Mouse (Mus musculus) CH12.LX (cell line): Measurements from ENCODE around the gene Mslnl. TPM values are rescaled to one million over a fixed set of nuclear protein-coding genes. Genes with fewer than 3 reads are reported as not detected.
A peak's percentile ranks its signal among the peaks of the same experiment; 100 is the strongest.

Source experiments
- DNase-seq: peaks from one replicate; pipeline ENCODE4 v3.0.0-alpha.2; 2013; ENCODE audit errors: extremely low read depth
- H3K27ac ChIP-seq: 2 replicates; pipeline ENCODE4 v1.5.1; 2012; ENCODE audit warnings: low read depth, mild to moderate bottlenecking, control low read depth, moderate library complexity; ENCODE audit not compliant: insufficient read depth
- H3K27me3 ChIP-seq: replicated peaks from 2 replicates; pipeline ENCODE3; 2012; ENCODE audit warnings: inconsistent platforms
- H3K36me3 ChIP-seq, 2 experiments: replicated peaks in 1 of 2; 2 replicates each; pipeline versions ENCODE3 to v1.6.1; 2012; ENCODE audit warnings: inconsistent platforms in 1 of 2, low read length in 1 of 2, mild to moderate bottlenecking in 1 of 2, mixed read lengths in 1 of 2, moderate library complexity in 1 of 2; ENCODE audit not compliant: control insufficient read depth in 1 of 2, insufficient read depth in 1 of 2
- H3K4me1 ChIP-seq, 2 experiments: 2 replicates each; pipeline ENCODE4 v1.6.1; 2012; ENCODE audit warnings: inconsistent platforms in 1 of 2, moderate library complexity in 1 of 2; ENCODE audit not compliant: insufficient read depth in 2 of 2, control insufficient read depth in 1 of 2
- H3K4me2 ChIP-seq: 2 replicates; pipeline ENCODE4 v1.6.1; 2012; ENCODE audit warnings: low read depth, mild to moderate bottlenecking, control low read depth; ENCODE audit not compliant: poor library complexity, insufficient read depth, severe bottlenecking
- H3K4me3 ChIP-seq, 3 experiments: fragments of 150-350 bp in 1 of 3; sonication (generic) in 1 of 3; replicated peaks in 1 of 3; 2 replicates each; pipeline versions ENCODE3 to v1.5.1; 2011 to 2012; ENCODE audit warnings: low read depth in 2 of 3, low read length in 2 of 3, mild to moderate bottlenecking in 2 of 3, moderate library complexity in 2 of 3, control low read depth in 1 of 3, improper control_type of control experiment in 1 of 3, inconsistent platforms in 1 of 3, mixed read lengths in 1 of 3; ENCODE audit not compliant: poor library complexity in 1 of 3
- H3K79me2 ChIP-seq: replicated peaks from 2 replicates; pipeline ENCODE4 v1.6.1; 2012; ENCODE audit warnings: mild to moderate bottlenecking, moderate library complexity; ENCODE audit not compliant: control insufficient read depth, poor library complexity, insufficient read depth, severe bottlenecking; ENCODE audit errors: extremely low read depth
- H3K9ac ChIP-seq: 2 replicates; pipeline ENCODE4 v1.6.1; 2012; ENCODE audit warnings: low read depth, mild to moderate bottlenecking, control low read depth, moderate library complexity; ENCODE audit not compliant: insufficient read depth
- H3K9me3 ChIP-seq: replicated peaks from 2 replicates; pipeline ENCODE3; 2012; ENCODE audit warnings: low read length, inconsistent platforms, mixed read lengths
- CHD2 ChIP-seq: IDR thresholded peaks from 2 replicates; pipeline ENCODE4 v1.6.1; 2011; ENCODE audit warnings: low read length, improper control_type of control experiment
- NRF1 ChIP-seq: IDR thresholded peaks from 2 replicates; pipeline ENCODE4 v1.6.1; 2014; ENCODE audit warnings: low read depth, mild to moderate bottlenecking, inconsistent platforms, low read length, improper control_type of control experiment, moderate library complexity
- POLR2A ChIP-seq: IDR thresholded peaks from 2 replicates; pipeline ENCODE4 v1.6.1; 2011; ENCODE audit warnings: low read depth, mild to moderate bottlenecking, improper control_type of control experiment, low read length
- TCF12 ChIP-seq: IDR thresholded peaks from 2 replicates; pipeline ENCODE4 v1.6.1; 2014; ENCODE audit warnings: low read depth, mild to moderate bottlenecking, inconsistent platforms, low read length, improper control_type of control experiment
- dilution Hi-C: fragments of 300-500 bp; cut with MboI; formaldehyde crosslinking; loops from 2 replicates; pipeline ENCODE4 v1.14.3; 2020; ENCODE audit warnings: low sequenced_read_pairs; ENCODE audit not compliant: extremely low pct_unique_long_range_greater_than_20kb, extremely low pct_ligation_motif_present
- in situ Hi-C: fragments of 300-500 bp; cut with MboI; formaldehyde crosslinking; loops from 3 replicates; pipeline ENCODE4 v1.14.3; 2019; ENCODE audit warnings: low sequenced_read_pairs, low pct_ligation_motif_present, low pct_unique_long_range_greater_than_20kb, mixed read lengths
- polyA plus RNA-seq: library from polyadenylated mRNA; unstranded; fragments of >175 nt; gene quantifications from 2 replicates; pipeline ENCODE4 v1.2.1, GENCODE M21; 2012; ENCODE audit warnings: low read depth; ENCODE audit not compliant: insufficient read length
- total RNA-seq, 2 experiments: library from RNA; depleted of rRNA; stranded (reverse); fragments of 300-350 nt in 1 of 2; fragments of >200 nt in 1 of 2; gene quantifications; 2 replicates each; pipeline ENCODE4 v1.2.3; 2012 to 2014

The Mslnl gene
- total and polyA plus RNA-seq, 3 experiments: not detected

GRCm38 (mm10) chr17:25796951-25797369 lies 61.1 kb downstream of the Mslnl start, which contains the start of gene Metrn:
TSS of gene Metrn (minus strand) at chr17:25797136.
- Histone ChIP-seq H3K4me2 (peak within 1 kb of the TSS; percentile 79), H3K9me3 (peaks cover 2% of the 10 kb centered on the region), H3K79me2 (no peaks in the 10 kb centered on the region), H3K9ac (peak within 1 kb of the TSS; percentile 81), H3K27ac (no peak within 1 kb of the TSS), H3K4me3 (peak within 1 kb of the TSS; percentile 64 to 78 (median 67)), H3K4me1 (peaks cover 14 to 24% of the 10 kb centered on the region in 2 experiments), H3K27me3 (peaks cover 27% of the 10 kb centered on the region), H3K36me3 (peaks cover 0 to 8% of the 10 kb centered on the region in 2 experiments)
- dilution Hi-C loops: no loop called here
- TF ChIP-seq NRF1 (no peak), POLR2A (peak; percentile 61), CHD2 (0 out of 2 replicates have a peak, but pooled peaks have one; percentile 18), TCF12 (peak; percentile 38; the same call in 1 of the 2 replicates)
- in situ Hi-C loops: loop anchor here (10.0 kb wide), 1 partner anchor 62 kb away; the partner anchor contains the start of gene Mslnl
- DNase-seq: peak; percentile 83

Other genes with a start within 250 kb of the Mslnl start
Only the 20 nearest of the 29 such genes appear.
- gene Gng13, start 18.9 kb upstream of the Mslnl start, total RNA-seq (2012; rRNA removed): 2.9 and 3.4 TPM in 2 replicates
- not detected in 2 replicates for gene Gng13, start 18.9 kb upstream of the Mslnl start, total RNA-seq (2014; rRNA removed)
- gene Gng13, start 18.9 kb upstream of the Mslnl start, polyA plus RNA-seq: 1.3 and 1.9 TPM in 2 replicates
- 24.8 and 34.5 TPM in 2 replicates for gene Chtf18, start 8.6 kb upstream of the Mslnl start, total RNA-seq (2012; rRNA removed)
- 11.9 and 14.5 TPM in 2 replicates for gene Chtf18, start 8.6 kb upstream of the Mslnl start, total RNA-seq (2014; rRNA removed)
- gene Chtf18, start 8.6 kb upstream of the Mslnl start, polyA plus RNA-seq: 38.2 and 49.9 TPM in 2 replicates
- gene Rpusd1, start 8.4 kb upstream of the Mslnl start, total RNA-seq (2012; rRNA removed): 5.8 and 7.2 TPM in 2 replicates
- 4.4 and 5.6 TPM in 2 replicates for gene Rpusd1, start 8.4 kb upstream of the Mslnl start, total RNA-seq (2014; rRNA removed)
- gene Rpusd1, start 8.4 kb upstream of the Mslnl start, polyA plus RNA-seq: 11.7 and 13.8 TPM in 2 replicates
- gene Msln, start 18.3 kb downstream of the Mslnl start, total RNA-seq (2012; rRNA removed): not detected in 2 replicates
- gene Msln, start 18.3 kb downstream of the Mslnl start, total RNA-seq (2014; rRNA removed): not detected in 2 replicates
- gene Msln, start 18.3 kb downstream of the Mslnl start, polyA plus RNA-seq: not detected in 2 replicates
- 22.0 and 23.4 TPM in 2 replicates for gene Narfl, start 37.7 kb downstream of the Mslnl start, total RNA-seq (2012; rRNA removed)
- gene Narfl, start 37.7 kb downstream of the Mslnl start, total RNA-seq (2014; rRNA removed): 16.5 and 17.0 TPM in 2 replicates
- gene Narfl, start 37.7 kb downstream of the Mslnl start, polyA plus RNA-seq: 12.1 and 13.3 TPM in 2 replicates
- 14.5 and 16.0 TPM in 2 replicates for gene Haghl, start 49.6 kb downstream of the Mslnl start, total RNA-seq (2012; rRNA removed)
- 7.3 and 7.4 TPM in 2 replicates for gene Haghl, start 49.6 kb downstream of the Mslnl start, total RNA-seq (2014; rRNA removed)
- 7.4 and 7.8 TPM in 2 replicates for gene Haghl, start 49.6 kb downstream of the Mslnl start, polyA plus RNA-seq
- 0.13 and 0.25 TPM in 2 replicates for gene Ccdc78, start 50.5 kb downstream of the Mslnl start, total RNA-seq (2012; rRNA removed)
- gene Ccdc78, start 50.5 kb downstream of the Mslnl start, total RNA-seq (2014; rRNA removed): 0.13 TPM in 1 of 2 replicates, not detected in the other
- 0.40 and 0.49 TPM in 2 replicates for gene Ccdc78, start 50.5 kb downstream of the Mslnl start, polyA plus RNA-seq
- 55.0 and 68.3 TPM in 2 replicates for gene Fam173a, start 56.9 kb downstream of the Mslnl start, total RNA-seq (2012; rRNA removed)
- gene Fam173a, start 56.9 kb downstream of the Mslnl start, total RNA-seq (2014; rRNA removed): 21.9 and 25.5 TPM in 2 replicates
- gene Fam173a, start 56.9 kb downstream of the Mslnl start, polyA plus RNA-seq: 25.5 and 27.8 TPM in 2 replicates
- not detected in 2 replicates for gene AC134908.4, start 59.6 kb downstream of the Mslnl start, total RNA-seq (2012; rRNA removed)
- gene AC134908.4, start 59.6 kb downstream of the Mslnl start, total RNA-seq (2014; rRNA removed): not detected in 2 replicates
- not detected in 2 replicates for gene AC134908.4, start 59.6 kb downstream of the Mslnl start, polyA plus RNA-seq
- gene Metrn, start 61.1 kb downstream of the Mslnl start, total RNA-seq (2012; rRNA removed): 49.8 and 50.1 TPM in 2 replicates
- 18.1 and 23.7 TPM in 2 replicates for gene Metrn, start 61.1 kb downstream of the Mslnl start, total RNA-seq (2014; rRNA removed)
- 16.9 and 17.7 TPM in 2 replicates for gene Metrn, start 61.1 kb downstream of the Mslnl start, polyA plus RNA-seq
- not detected in 2 replicates for gene Fbxl16, start 73.0 kb downstream of the Mslnl start, total RNA-seq (2012; rRNA removed)
- gene Fbxl16, start 73.0 kb downstream of the Mslnl start, total RNA-seq (2014; rRNA removed): not detected in 2 replicates
- gene Fbxl16, start 73.0 kb downstream of the Mslnl start, polyA plus RNA-seq: not detected in 2 replicates
- gene Wdr24, start 87.6 kb downstream of the Mslnl start, total RNA-seq (2012; rRNA removed): 27.2 and 28.6 TPM in 2 replicates
- gene Wdr24, start 87.6 kb downstream of the Mslnl start, total RNA-seq (2014; rRNA removed): 17.3 and 20.9 TPM in 2 replicates
- 16.9 and 20.4 TPM in 2 replicates for gene Wdr24, start 87.6 kb downstream of the Mslnl start, polyA plus RNA-seq
- 7.7 and 9.3 TPM in 2 replicates for gene Jmjd8, start 92.8 kb downstream of the Mslnl start, total RNA-seq (2012; rRNA removed)
- 4.8 and 6.1 TPM in 2 replicates for gene Jmjd8, start 92.8 kb downstream of the Mslnl start, total RNA-seq (2014; rRNA removed)
- gene Jmjd8, start 92.8 kb downstream of the Mslnl start, polyA plus RNA-seq: 8.3 and 8.5 TPM in 2 replicates
- gene Stub1, start 97.4 kb downstream of the Mslnl start, total RNA-seq (2012; rRNA removed): 98.3 and 107 TPM in 2 replicates
- 60.4 and 62.9 TPM in 2 replicates for gene Stub1, start 97.4 kb downstream of the Mslnl start, total RNA-seq (2014; rRNA removed)
- 84.8 and 87.1 TPM in 2 replicates for gene Stub1, start 97.4 kb downstream of the Mslnl start, polyA plus RNA-seq
- gene Rhbdl1, start 101.3 kb downstream of the Mslnl start, total RNA-seq (2012; rRNA removed): 1.9 and 2.4 TPM in 2 replicates
- gene Rhbdl1, start 101.3 kb downstream of the Mslnl start, total RNA-seq (2014; rRNA removed): not detected in 2 replicates
- 2.8 and 4.6 TPM in 2 replicates for gene Rhbdl1, start 101.3 kb downstream of the Mslnl start, polyA plus RNA-seq
- 3.1 and 3.8 TPM in 2 replicates for gene Gm20683, start 105.7 kb downstream of the Mslnl start, total RNA-seq (2012; rRNA removed)
- gene Gm20683, start 105.7 kb downstream of the Mslnl start, total RNA-seq (2014; rRNA removed): 0.96 and 1.3 TPM in 2 replicates
- gene Gm20683, start 105.7 kb downstream of the Mslnl start, polyA plus RNA-seq: 1.4 and 4.8 TPM in 2 replicates
- gene Rhot2, start 108.8 kb downstream of the Mslnl start, total RNA-seq (2012; rRNA removed): 16.2 and 26.1 TPM in 2 replicates
- 17.3 and 19.5 TPM in 2 replicates for gene Rhot2, start 108.8 kb downstream of the Mslnl start, total RNA-seq (2014; rRNA removed)
- 33.8 and 51.5 TPM in 2 replicates for gene Rhot2, start 108.8 kb downstream of the Mslnl start, polyA plus RNA-seq
- 31.9 and 38.0 TPM in 2 replicates for gene Wdr90, start 125.5 kb downstream of the Mslnl start, total RNA-seq (2012; rRNA removed)
- 16.0 and 17.5 TPM in 2 replicates for gene Wdr90, start 125.5 kb downstream of the Mslnl start, total RNA-seq (2014; rRNA removed)
- gene Wdr90, start 125.5 kb downstream of the Mslnl start, polyA plus RNA-seq: 19.9 and 23.8 TPM in 2 replicates
- gene Mcrip2, start 132.7 kb downstream of the Mslnl start, total RNA-seq (2012; rRNA removed): 16.1 and 16.5 TPM in 2 replicates
- gene Mcrip2, start 132.7 kb downstream of the Mslnl start, total RNA-seq (2014; rRNA removed): 0.82 and 1.4 TPM in 2 replicates
- gene Mcrip2, start 132.7 kb downstream of the Mslnl start, polyA plus RNA-seq: 1.7 and 2.2 TPM in 2 replicates
- 43.6 and 52.5 TPM in 2 replicates for gene Mettl26, start 139.0 kb downstream of the Mslnl start, total RNA-seq (2012; rRNA removed)
- gene Mettl26, start 139.0 kb downstream of the Mslnl start, total RNA-seq (2014; rRNA removed): 31.9 and 33.0 TPM in 2 replicates
- 29.8 and 32.0 TPM in 2 replicates for gene Mettl26, start 139.0 kb downstream of the Mslnl start, polyA plus RNA-seq